Mouse (Mus musculus): ENCODE measurements at regions not wholly inside any gene's neighbourhood (a gene's known extent, or its start where the extent isn't known, plus 50 kb on each side); places are given as distances from the start of the nearest gene placed in this dataset.

DNA sequence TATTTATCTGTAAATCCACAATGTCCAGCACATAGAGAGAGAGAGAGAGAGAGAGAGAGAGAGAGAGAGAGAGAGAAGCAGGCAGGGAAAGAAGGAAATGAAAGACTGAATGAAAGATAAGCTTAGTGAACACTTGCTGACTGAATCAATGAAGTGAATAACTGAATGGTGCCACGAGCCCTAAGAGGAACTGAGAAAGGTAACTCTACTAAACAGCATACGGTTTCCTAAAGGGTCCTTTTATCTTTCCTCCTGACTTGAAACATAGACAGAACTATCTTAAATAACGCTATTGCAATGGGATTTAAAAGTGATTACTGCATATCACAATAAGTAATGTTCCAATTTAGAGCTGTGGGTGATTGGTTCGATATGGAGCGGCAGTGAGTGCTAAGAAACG is 121.0 kb downstream of the Rbm26 start:
- no peak for DNase-seq

- no peak for DNase-seq
These were observed 138.3 kb downstream of the Rbm26 start for GRCm38 (mm10) chr14:105038798-105039197.

- peak; percentile 43 for DNase-seq
These were observed 142.3 kb downstream of the Rbm26 start for GRCm38 (mm10) chr14:105034712-105035377.

DNA sequence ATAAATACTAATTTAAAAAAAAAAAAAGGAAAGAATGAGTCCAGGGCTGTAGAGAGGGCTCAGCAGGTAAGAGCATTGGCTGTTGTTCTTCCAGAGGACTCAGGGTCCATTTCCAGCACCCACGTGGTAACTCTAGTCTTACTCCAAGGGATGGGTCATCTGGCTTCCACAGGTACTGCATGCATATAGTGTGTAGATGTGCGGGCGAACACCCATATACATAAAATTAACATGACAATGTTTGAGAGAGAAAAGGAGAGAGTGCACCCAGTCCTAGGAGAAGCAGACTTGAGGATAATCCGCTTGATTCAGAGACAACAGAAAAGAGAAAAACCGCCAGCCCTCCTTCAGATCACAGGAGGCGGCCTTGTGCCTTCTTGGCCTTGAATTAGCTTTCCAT is 157.2 kb downstream of the Rbm26 start:
- no peak for DNase-seq

GRCm38 (mm10) chr14:105016089-105016846 is 160.9 kb downstream of the Rbm26 start:
- DNase-seq: peak; percentile 66

DNA sequence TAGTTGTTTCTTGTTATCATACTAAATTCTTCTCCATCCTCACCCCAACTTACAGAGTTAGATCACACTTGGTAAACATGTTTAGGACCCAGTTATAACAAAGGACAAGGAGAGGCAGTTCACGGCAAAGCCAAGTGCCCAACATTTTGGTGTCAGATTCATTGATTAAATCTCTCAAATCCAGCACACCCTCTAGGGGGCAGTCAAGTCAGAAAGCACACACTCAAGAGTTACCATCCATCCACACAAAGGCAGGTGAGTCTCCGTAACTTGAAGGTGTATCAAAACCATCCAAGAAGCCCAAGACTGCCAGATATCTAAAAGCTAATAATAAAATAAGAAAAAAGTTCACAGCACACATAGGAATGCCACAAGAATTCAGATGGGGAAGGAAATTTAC is 161.8 kb downstream of the Rbm26 start:
- no peak for DNase-seq

- DNase-seq: no peak
These were observed 166.4 kb downstream of the Rbm26 start for GRCm38 (mm10) chr14:105010742-105011141.

- no peak for DNase-seq
These were observed 168.8 kb downstream of the Rbm26 start for GRCm38 (mm10) chr14:105008331-105008730.

- DNase-seq: no peak
These were observed 183.1 kb downstream of the Rbm26 start for GRCm38 (mm10) chr14:104994066-104994465.

DNA sequence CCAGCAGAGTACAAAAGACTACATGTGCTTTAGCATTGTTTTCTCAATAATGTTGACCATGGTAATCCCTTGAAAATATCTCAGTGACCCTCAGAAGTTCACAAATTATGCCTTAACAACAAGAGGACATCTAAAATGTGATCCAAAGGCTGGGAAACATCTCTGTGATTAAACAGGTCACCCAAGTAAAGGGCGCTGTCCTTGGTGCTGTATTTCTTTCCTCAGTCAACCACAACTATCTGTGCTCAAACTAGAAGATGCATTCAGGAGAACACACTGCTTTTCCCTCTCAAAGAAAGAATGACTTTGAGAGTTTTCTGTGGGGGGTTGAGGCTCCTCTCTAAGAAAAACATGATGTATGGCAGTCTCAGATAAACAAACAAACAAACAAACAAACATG is 211.1 kb downstream of the Rbm26 start:
- DNase-seq: peak; percentile 63

DNA sequence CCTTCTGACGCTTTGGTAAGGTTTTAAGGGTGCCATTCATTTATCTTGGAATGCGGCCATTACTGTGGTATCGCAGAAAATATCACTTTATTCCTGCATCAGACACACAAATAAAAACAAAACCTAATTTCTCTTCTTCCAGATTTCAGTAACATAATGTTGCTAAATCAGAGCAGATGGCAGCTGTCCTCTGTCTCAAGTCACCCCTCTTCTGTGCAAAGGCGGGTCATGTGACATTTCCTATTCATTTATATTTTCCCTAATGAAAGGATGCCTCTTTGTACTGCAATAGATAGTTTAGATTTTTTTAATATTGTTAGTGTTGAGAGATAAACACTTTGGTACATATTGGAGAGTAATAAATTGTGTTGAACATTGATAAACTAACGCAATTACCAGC is 233.7 kb downstream of the Rbm26 start:
- no peak for DNase-seq

- no peak for DNase-seq
These were observed 237.2 kb downstream of the Rbm26 start for GRCm38 (mm10) chr14:104939961-104940360.

GRCm38 (mm10) chr14:104937083-104937864 is 239.9 kb downstream of the Rbm26 start:
- DNase-seq: no peak

DNA sequence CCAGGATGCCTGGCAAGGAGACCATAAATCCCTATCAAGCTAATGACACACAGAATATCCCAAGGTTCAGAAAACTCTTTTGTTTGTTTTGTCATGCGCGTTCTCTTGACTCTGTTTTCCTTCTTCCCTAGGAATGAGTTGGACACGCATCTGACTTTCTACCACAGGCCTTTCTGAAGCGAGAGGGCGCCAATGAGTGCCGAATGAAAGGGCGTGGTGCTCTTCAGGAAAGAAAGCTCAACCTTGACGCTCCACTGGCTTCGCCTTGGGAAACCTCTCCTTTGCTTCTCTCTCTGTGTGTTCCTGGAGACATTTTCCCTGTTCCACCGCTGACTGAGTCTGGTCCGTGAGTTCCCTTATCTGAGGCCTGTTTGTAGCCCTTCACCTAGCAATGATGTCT is 241.2 kb downstream of the Rbm26 start:
- no peak for DNase-seq

DNA sequence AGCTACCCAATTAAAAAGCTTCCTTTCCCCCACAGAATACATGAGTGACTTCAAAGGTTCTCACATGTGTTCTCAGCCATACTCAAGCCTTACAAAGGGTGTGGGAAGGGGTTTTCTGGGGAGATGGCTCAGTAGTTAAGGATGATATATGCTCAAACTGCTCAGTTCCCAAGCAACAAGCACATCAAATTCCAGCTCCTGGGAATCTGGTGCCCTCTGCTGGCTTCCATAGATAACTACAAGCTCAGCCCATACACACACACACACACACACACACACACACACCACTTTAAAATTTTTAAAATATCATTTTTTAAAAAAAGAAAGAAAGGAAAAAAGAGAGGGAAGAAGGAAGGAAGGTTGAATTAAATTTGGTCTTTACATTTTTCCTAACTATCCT is 271.4 kb downstream of the Rbm26 start:
- DNase-seq: no peak

DNA sequence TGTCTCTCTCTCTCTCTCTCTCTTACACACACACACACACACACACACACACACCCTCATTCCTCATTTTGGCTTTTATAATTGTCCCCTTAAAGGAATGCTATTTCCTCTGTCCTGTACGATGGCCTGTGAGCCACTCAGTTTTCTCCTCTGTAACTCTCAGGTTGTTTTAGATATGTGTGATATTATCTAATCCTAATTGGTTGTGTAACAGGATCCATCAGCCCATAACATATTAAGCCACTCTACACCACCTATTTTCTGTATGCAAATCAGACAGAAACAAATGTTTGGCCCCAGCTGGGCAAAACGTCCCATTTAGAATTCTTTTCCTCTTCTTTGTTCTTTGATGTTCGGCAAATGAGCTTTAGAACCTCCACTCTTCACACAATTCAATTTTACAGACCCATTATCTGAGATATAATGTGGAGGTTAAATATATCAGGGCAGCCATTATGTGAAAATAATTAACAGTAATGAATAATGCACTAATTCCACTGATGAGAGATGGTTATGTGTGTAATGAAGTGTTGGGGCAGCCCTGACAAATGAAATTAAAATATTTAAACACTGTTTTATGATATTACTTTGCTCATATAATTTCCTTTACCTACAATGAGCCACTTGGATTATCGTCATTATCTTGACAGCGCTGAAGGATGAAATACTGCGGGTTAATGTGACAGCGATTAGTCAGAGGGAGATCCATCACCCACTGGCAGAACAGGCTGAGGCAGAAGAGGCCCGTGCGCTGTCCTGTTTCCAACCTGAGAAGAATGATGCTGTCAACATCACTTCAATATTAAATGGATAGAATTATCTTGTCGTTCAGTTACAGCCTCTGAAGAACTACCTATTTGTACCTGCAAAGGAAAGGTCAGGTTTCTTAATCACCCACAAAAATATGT is 274.8 kb downstream of the Rbm26 start:
- DNase-seq: no peak

- DNase-seq: peak; percentile 8
These were observed 276.1 kb downstream of the Rbm26 start for GRCm38 (mm10) chr14:104901072-104901471.

DNA sequence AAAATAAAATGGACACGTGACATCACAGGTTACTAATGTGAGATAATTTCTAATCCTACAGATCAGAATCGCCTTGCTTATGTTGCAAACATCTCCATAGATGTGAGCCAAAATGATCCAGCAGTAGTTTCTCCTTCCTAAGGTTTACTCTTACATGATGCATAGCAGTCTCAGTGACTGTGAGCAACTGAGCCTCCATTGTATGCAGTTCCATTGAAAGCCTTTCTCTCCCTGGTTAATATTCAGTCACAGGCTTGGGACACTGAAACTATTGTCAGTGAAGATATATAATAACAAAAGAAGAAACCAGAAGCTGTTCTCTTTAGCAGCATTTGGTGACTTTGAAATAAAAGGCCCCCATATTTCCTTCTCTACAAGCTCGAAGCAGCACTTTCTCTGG is 305.9 kb downstream of the Rbm26 start:
- peak; percentile 13 for DNase-seq

- DNase-seq: no peak
These were observed 309.6 kb downstream of the Rbm26 start for GRCm38 (mm10) chr14:104867540-104867939.

GRCm38 (mm10) chr14:104863881-104864280 is 313.2 kb downstream of the Rbm26 start:
- no peak for DNase-seq

GRCm38 (mm10) chr14:104855913-104856312 is 321.2 kb downstream of the Rbm26 start:
- DNase-seq: no peak

DNA sequence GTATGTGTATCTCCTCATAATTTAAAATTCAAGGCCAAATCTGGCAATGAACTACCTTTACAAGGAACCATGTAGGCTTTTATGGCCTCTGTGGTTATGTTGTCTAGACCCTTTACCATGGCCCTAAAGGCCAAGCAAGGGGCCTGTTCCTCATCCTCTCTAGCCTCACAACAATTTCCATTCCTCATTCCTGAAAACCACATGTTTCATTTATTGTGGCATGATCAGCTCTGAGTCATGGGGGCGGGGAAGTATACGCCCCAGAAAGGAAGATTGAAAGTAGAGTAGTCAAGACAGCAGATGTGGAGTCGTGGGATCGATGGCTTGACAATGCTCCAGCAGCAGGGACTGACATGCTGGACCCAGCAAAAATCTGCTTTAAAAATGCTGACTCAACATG is 326.8 kb upstream of the Rnf219 start:
- DNase-seq: no peak

DNA sequence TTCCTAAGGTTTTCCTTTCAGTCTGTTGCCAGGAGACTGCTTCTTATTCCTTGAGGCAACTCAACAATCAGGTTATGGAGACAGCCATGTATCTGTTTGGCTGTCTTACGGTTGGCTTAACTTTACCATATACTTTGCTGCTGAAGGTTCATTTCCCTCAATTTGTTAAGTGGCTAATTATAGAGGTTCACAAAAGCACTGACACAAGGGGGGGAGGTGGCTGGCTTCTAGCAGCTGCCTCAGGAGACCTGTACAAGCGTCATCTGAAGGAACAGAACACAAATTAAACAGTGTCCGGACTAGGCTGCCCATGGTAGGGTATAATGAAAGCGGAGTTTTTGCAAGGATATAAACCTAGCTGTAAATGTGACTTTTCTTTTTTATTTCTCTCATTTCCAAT is 305.0 kb upstream of the Rnf219 start:
- peak; percentile 7 for DNase-seq
